Mouse (Mus musculus) induced T-regulatory cell, adult 2 months (primary cell): ENCODE results near the gene Sppl2a.
"Not testable (repeated sequence)": the region's sequence is repeated elsewhere in the genome, so short reads cannot be mapped to it uniquely, and the experiment has no call there.

ENCODE experiments used
- DNase-seq: peaks from one replicate; pipeline ENCODE4 v3.0.0-alpha.2; 2012; ENCODE audit warnings: low read depth

Sppl2a gene

GRCm38 (mm10) chr2:126894245-126894644, 38.8 kb downstream of the Sppl2a start:
- DNase-seq: no peak

- no peak for DNase-seq
These were observed 40.7 kb downstream of the Sppl2a start for GRCm38 (mm10) chr2:126892316-126892715.

GRCm38 (mm10) chr2:126891743-126892142, 41.3 kb downstream of the Sppl2a start:
- no peak for DNase-seq

DNA sequence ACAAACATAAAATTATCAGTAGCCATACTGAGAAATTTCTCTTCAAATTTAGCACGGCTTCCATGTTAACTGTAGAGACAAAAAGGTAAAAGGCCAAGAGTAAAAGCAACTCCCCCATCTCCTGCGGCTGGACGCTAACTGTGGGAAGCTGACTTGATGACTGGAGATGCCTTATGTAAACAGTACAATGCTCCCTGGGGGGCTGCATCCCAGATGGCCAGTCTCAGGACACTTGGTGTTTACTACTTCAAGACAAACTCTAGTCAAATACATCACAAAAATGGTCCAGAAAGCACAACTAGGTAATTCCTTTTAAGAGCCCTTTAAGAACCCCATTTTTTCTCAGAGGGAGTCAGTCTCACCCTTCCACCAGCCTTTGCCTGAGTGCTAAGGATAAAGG, 45.9 kb downstream of the Sppl2a start:
- DNase-seq: no peak

- DNase-seq: no peak
These were observed 47.2 kb downstream of the Sppl2a start for GRCm38 (mm10) chr2:126885871-126886270.

- not testable (repeated sequence) for DNase-seq
These were observed 50.3 kb downstream of the Sppl2a start for GRCm38 (mm10) chr2:126882711-126883110.

DNA sequence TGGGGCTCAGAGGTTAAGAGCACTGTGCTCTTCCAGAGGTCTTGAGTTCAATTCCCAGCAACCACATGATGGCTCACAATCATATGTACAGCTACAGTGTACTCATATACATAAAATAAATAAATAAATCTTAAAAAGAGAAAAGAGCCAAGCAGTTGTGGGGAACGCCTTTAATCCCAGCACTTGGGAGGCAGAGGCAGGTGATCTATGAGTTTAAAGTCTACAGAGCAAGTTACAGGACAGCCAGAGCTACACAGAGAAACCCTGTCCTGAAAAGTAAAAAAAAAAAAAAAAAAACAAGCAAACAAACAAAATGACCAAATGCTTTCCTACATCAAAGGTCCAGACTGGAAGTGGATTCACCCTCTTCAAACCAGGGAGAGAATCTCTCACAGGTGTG, 55.0 kb downstream of the Sppl2a start:
- no peak for DNase-seq

GRCm38 (mm10) chr2:126875871-126876796, 56.9 kb downstream of the Sppl2a start, which contains the start of gene Trpm7:
TSS of gene Trpm7 (minus strand) at chr2:126876230.
- peak; percentile 94 for DNase-seq

- no peak for DNase-seq
These were observed 57.6 kb downstream of the Sppl2a start for GRCm38 (mm10) chr2:126875516-126875835.

DNA sequence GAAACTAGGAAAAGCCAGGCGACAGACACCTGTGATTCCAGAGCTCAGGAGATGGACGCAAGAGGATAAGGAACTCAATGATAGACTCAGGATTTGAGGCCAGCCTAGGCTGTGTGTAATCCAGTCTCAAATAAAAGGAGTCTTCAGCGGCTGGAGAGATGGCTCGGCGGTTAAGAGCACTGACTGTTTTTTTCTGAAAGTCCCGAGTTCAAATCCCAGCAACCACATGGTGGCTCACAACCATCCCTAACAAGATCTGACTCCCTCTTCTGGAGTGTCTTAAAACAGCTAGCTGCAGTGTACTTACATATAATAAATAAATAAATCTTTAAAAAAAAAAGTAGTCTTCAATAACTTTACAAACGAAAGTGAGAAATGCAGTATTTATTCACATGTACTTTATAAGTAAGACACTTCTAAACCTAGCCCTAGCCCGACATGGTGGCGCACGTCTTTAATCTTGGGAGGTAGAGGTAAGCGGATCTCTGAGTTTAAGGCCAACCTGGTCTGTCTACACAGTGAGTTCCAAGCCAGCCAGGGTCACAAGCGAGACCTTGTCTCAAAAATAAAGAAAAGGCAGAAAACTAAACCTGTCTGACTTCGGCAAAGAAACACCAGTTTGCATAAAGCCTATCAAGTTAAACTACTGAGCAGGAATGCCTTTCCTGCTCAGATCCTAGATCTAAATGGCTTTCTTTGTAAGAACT, 58.1 kb downstream of the Sppl2a start:
- peak; percentile 63 for DNase-seq

DNA sequence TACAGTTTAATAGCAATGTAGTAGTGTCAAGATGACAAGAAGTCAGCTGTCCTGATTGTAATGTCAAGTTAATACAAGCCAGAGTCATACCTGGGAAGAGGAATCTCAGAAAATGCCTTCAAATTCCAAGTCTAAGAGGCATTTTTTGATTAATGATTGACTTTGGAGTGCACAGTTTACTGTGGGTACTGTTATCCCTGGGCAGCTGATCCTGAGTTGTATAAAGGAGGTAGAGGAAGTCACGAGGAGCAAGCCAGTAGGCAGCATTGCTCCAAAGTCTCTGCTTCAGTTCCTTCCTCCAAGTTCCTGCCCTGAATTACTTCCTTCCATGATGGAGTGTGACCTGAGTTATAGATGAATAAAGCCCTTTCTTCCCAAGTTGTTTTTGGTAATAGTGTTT, 66.7 kb downstream of the Sppl2a start:
- no peak for DNase-seq

- DNase-seq: no peak
These were observed 67.4 kb downstream of the Sppl2a start for GRCm38 (mm10) chr2:126865501-126866199.

- DNase-seq: no peak
These were observed 68.0 kb downstream of the Sppl2a start for GRCm38 (mm10) chr2:126865026-126865425.

DNA sequence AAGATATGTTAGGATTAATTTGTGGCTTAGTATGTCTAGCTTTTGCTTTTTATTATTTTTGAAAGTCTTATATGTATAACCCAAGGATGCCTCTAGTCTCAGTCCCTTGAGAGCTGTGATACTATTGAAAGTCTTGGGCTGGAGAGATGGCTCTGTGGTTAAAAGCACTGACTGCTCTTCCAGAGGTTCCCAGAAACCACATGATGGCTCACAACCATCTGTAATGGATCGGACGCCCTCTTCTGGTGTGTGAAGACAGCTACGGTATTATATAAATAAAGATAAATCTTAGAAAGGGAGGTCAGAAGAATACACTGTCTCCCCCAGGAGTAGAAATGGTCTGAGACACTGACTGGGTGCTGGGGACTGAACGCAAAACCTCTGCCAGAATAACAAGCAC, 88.3 kb downstream of the Sppl2a start:
- DNase-seq: no peak
